Mouse (Mus musculus): Measurements from ENCODE around the gene Abraxas2. TPM values are rescaled to one million over a fixed set of nuclear protein-coding genes. Genes with fewer than 3 reads are reported as not detected.

The Abraxas2 gene
- polyA plus RNA-seq, 1 experiment from 2014 or later: 39.0 TPM

GRCm38 (mm10) chr7:132875391-132876086 is 16.5 kb downstream of the Abraxas2 start:
- Histone ChIP-seq H3K27me3 (ENCODE audit: control insufficient read depth, insufficient read depth, low read length) (no peaks in the 10 kb centered on the region), H3K9me3 (ENCODE audit: control insufficient read depth, low read length) (no peaks in the 10 kb centered on the region), H3K27ac (ENCODE audit: low read depth, low read length) (no peak overlapping the region), H3K4me2 (replicated peaks; ENCODE audit: low read depth, low read length) (no peak overlapping the region), H3K36me3 (ENCODE audit: control insufficient read depth, insufficient read depth, low read length) (peaks cover 10% of the 10 kb centered on the region), H3K4me1 (replicated peaks; ENCODE audit: control insufficient read depth, insufficient read depth, low read length) (no peaks in the 10 kb centered on the region), H3K4me3 (ENCODE audit: low read depth, low read length) (no peak overlapping the region), H3K9ac (ENCODE audit: low read depth, low read length) (no peak overlapping the region)
- ATAC-seq (ENCODE audit: low FRiP score) (no peak), DNase-seq (ENCODE audit: low spot score) (no peak)
- 84% methylated on average over 2 of the region's 2 CpGs for WGBS

- Histone ChIP-seq H3K4me2 (replicated peaks; ENCODE audit: low read depth, low read length) (no peak overlapping the region), H3K9ac (ENCODE audit: low read depth, low read length) (no peak overlapping the region), H3K36me3 (ENCODE audit: control insufficient read depth, insufficient read depth, low read length) (peaks cover 15% of the 10 kb centered on the region), H3K4me3 (ENCODE audit: low read depth, low read length) (no peak overlapping the region), H3K27ac (ENCODE audit: low read depth, low read length) (no peak overlapping the region), H3K4me1 (replicated peaks; ENCODE audit: control insufficient read depth, insufficient read depth, low read length) (no peaks in the 10 kb centered on the region), H3K27me3 (ENCODE audit: control insufficient read depth, insufficient read depth, low read length) (no peaks in the 10 kb centered on the region), H3K9me3 (ENCODE audit: control insufficient read depth, low read length) (no peaks in the 10 kb centered on the region)
- ATAC-seq (ENCODE audit: low FRiP score) (no peak), DNase-seq (ENCODE audit: low spot score) (no peak)
- 97% methylated on average over 1 of the region's 1 CpGs for WGBS
Measured at GRCm38 (mm10) chr7:132880276-132880675, 21.3 kb downstream of the Abraxas2 start.

DNA sequence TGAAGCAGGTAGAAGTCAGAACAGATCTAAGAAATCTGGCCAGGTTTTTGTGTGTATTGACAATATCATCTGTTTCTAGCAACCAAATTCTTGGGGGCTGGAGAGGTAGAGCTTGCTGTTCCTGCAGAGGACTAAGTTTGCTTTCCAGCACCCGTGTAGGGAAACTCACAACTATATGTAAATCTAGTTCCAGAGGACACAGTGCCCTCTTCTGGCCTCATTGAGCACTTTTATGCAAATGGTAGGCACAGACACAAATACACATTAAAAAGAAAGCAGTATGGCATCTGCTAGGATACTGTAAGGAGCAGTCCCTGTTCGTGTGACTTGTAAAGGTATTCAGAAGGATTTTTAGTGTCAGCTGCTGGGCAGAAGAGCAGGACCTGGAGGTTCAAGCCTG is 23.3 kb downstream of the Abraxas2 start:
- DNase-seq (ENCODE audit: low spot score) (peak; percentile 23), ATAC-seq (ENCODE audit: low FRiP score) (no peak)
- H3K4me3 ChIP-seq (ENCODE audit: low read depth, low read length): no peak overlapping the region
- no peak overlapping the region for H3K27ac ChIP-seq (ENCODE audit: low read depth, low read length)
- H3K9ac ChIP-seq (ENCODE audit: low read depth, low read length): no peak overlapping the region
- H3K4me1 ChIP-seq (replicated peaks; ENCODE audit: control insufficient read depth, insufficient read depth, low read length): no peaks in the 10 kb centered on the region
- no peaks in the 10 kb centered on the region for H3K9me3 ChIP-seq (ENCODE audit: control insufficient read depth, low read length)
- no peak overlapping the region for H3K4me2 ChIP-seq (replicated peaks; ENCODE audit: low read depth, low read length)
- H3K27me3 ChIP-seq (ENCODE audit: control insufficient read depth, insufficient read depth, low read length): no peaks in the 10 kb centered on the region
- peaks cover 12% of the 10 kb centered on the region for H3K36me3 ChIP-seq (ENCODE audit: control insufficient read depth, insufficient read depth, low read length)
- 79% methylated on average over 2 of the region's 2 CpGs for WGBS

DNA sequence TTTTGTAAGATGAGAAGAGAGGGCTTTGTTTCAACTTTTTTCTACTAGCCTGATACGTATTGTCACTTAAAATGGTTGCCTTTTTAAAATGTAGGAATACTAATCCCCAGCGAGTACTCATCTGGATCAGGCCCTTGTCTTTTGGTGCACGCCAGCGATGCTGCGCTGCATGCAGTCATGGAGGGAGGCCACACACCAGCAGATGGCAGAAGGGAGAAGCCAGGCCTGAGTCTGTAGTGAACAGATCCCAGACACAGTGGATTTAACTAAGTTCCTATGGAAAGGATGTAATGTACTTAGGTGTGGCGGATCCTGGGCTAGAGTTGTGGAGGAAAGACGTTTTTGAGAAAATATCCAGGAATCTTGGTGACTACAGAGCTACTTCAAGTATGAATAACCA is 25.0 kb downstream of the Abraxas2 start:
- no peak for DNase-seq (ENCODE audit: low spot score)
- Histone ChIP-seq H3K4me1 (replicated peaks; ENCODE audit: control insufficient read depth, insufficient read depth, low read length) (no peaks in the 10 kb centered on the region), H3K4me3 (ENCODE audit: low read depth, low read length) (no peak overlapping the region), H3K36me3 (ENCODE audit: control insufficient read depth, insufficient read depth, low read length) (peaks cover 8% of the 10 kb centered on the region; the same call in 1 of the 2 replicates), H3K27me3 (ENCODE audit: control insufficient read depth, insufficient read depth, low read length) (no peaks in the 10 kb centered on the region), H3K27ac (ENCODE audit: low read depth, low read length) (no peak overlapping the region), H3K4me2 (replicated peaks; ENCODE audit: low read depth, low read length) (no peak overlapping the region), H3K9me3 (ENCODE audit: control insufficient read depth, low read length) (no peaks in the 10 kb centered on the region), H3K9ac (ENCODE audit: low read depth, low read length) (no peak overlapping the region)
- WGBS: 94% methylated on average over 7 of the region's 7 CpGs
- ATAC-seq (ENCODE audit: low FRiP score): no peak

- no peaks in the 10 kb centered on the region for H3K4me1 ChIP-seq (replicated peaks; ENCODE audit: control insufficient read depth, insufficient read depth, low read length)
- H3K36me3 ChIP-seq (ENCODE audit: control insufficient read depth, insufficient read depth, low read length): peaks cover 5% of the 10 kb centered on the region; the same call in 1 of the 2 replicates
- ATAC-seq (ENCODE audit: low FRiP score): no peak
- DNase-seq (ENCODE audit: low spot score): no peak
- 62% methylated on average over 7 of the region's 7 CpGs for WGBS
- no peaks in the 10 kb centered on the region for H3K27me3 ChIP-seq (ENCODE audit: control insufficient read depth, insufficient read depth, low read length)
- no peaks in the 10 kb centered on the region for H3K9me3 ChIP-seq (ENCODE audit: control insufficient read depth, low read length)
- no peak overlapping the region for H3K4me2 ChIP-seq (replicated peaks; ENCODE audit: low read depth, low read length)
- H3K27ac ChIP-seq (ENCODE audit: low read depth, low read length): no peak overlapping the region
- H3K4me3 ChIP-seq (ENCODE audit: low read depth, low read length): no peak overlapping the region
- H3K9ac ChIP-seq (ENCODE audit: low read depth, low read length): no peak overlapping the region
Measured at GRCm38 (mm10) chr7:132887019-132887804, 28.2 kb downstream of the Abraxas2 start.

DNA sequence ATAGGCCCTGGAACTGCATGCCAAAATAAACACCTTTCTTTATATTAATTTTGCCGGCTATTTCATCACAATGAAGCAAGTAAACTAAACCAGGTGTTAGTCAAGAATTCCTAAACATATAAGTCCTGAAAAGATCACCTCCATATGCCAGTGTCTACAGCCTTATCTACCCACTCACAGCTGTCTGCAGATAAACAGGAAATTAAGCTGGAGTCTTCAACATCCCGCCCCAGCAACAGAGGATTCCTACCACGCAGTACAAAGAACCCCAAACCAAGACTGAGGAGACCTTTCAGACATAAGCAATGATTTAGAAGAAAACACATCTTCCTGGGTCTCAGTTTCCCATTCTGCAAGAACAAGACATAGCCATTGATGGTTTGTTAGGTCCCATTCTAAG is 29.0 kb downstream of the Abraxas2 start:
- Histone ChIP-seq H3K9ac (ENCODE audit: low read depth, low read length) (no peak overlapping the region), H3K27me3 (ENCODE audit: control insufficient read depth, insufficient read depth, low read length) (no peaks in the 10 kb centered on the region), H3K4me3 (ENCODE audit: low read depth, low read length) (no peak overlapping the region), H3K4me2 (replicated peaks; ENCODE audit: low read depth, low read length) (no peak overlapping the region), H3K36me3 (ENCODE audit: control insufficient read depth, insufficient read depth, low read length) (peaks cover under 1% of the 10 kb centered on the region; the same call in 1 of the 2 replicates), H3K4me1 (replicated peaks; ENCODE audit: control insufficient read depth, insufficient read depth, low read length) (no peaks in the 10 kb centered on the region), H3K9me3 (ENCODE audit: control insufficient read depth, low read length) (no peaks in the 10 kb centered on the region), H3K27ac (ENCODE audit: low read depth, low read length) (no peak overlapping the region)
- ATAC-seq (ENCODE audit: low FRiP score): no peak
- WGBS: 90% methylated on average over 3 of the region's 3 CpGs
- DNase-seq (ENCODE audit: low spot score): no peak

DNA sequence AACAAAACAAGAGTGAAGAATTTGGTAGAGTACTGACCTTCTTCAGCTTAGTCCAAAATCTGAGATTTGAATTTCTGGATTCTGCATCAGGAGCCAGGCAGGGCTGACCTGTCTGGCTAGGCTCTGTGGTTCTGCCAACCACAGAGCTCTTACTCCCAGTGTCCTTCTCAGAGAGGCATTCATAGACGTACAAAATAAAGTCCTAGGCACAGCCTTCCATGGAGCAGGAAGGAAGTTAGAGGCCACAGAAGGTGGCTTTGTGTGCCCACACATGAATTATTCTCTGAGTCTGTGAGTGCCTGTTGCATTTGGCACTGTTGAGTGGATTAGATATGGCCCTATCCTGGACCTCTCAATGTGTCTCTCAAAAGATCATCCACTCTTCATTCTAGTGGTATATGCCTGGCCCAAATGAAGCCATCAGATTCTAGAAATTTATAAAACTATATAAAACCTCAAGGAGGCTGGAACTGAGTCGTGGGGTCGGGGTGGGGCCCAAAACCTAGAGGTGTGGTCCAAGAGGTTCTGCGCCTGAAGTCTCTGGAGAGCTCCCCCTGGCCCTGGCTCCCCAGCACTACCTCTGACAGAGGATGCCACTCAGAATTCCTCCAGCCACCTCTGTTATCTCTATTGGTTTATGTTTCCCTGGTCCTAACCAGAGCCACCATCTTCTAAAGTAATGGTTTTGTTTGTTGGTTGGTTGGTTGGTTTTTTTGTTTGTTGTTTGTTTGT is 29.7 kb downstream of the Abraxas2 start:
- 61% methylated on average over 4 of the region's 4 CpGs for WGBS
- H3K9me3 ChIP-seq (ENCODE audit: control insufficient read depth, low read length): no peaks in the 10 kb centered on the region
- no peak for DNase-seq (ENCODE audit: low spot score)
- no peak overlapping the region for H3K27ac ChIP-seq (ENCODE audit: low read depth, low read length)
- no peak for ATAC-seq (ENCODE audit: low FRiP score)
- H3K4me1 ChIP-seq (replicated peaks; ENCODE audit: control insufficient read depth, insufficient read depth, low read length): no peaks in the 10 kb centered on the region
- no peaks in the 10 kb centered on the region; the same call in 1 of the 2 replicates for H3K36me3 ChIP-seq (ENCODE audit: control insufficient read depth, insufficient read depth, low read length)
- no peaks in the 10 kb centered on the region for H3K27me3 ChIP-seq (ENCODE audit: control insufficient read depth, insufficient read depth, low read length)
- no peak overlapping the region for H3K4me3 ChIP-seq (ENCODE audit: low read depth, low read length)
- H3K9ac ChIP-seq (ENCODE audit: low read depth, low read length): no peak overlapping the region
- no peak overlapping the region for H3K4me2 ChIP-seq (replicated peaks; ENCODE audit: low read depth, low read length)

DNA sequence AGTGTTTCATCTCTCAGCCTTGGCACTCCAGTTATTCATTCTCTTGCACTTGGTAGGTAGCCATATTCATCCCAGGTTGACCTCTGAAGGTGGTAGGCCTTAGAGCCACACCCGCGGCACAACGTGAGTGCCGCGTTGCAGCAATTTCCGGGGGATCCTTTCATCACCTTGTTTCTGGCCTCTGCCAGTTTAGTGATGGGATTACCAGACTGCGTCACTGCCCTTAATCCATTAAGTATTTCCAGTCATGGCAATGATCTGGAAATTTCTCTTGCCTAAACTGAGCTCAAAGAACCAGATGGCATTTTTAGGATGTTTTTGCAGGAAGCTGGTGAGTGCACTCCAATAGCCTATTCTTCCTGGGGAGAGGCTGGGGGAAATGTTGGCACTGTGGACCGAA is 30.7 kb downstream of the Abraxas2 start:
- no peak for DNase-seq (ENCODE audit: low spot score)
- ATAC-seq (ENCODE audit: low FRiP score): no peak
- no peaks in the 10 kb centered on the region for H3K27me3 ChIP-seq (ENCODE audit: control insufficient read depth, insufficient read depth, low read length)
- no peak overlapping the region for H3K4me3 ChIP-seq (ENCODE audit: low read depth, low read length)
- H3K9ac ChIP-seq (ENCODE audit: low read depth, low read length): no peak overlapping the region
- no peak overlapping the region for H3K4me2 ChIP-seq (replicated peaks; ENCODE audit: low read depth, low read length)
- WGBS: 92% methylated on average over 8 of the region's 8 CpGs
- H3K4me1 ChIP-seq (replicated peaks; ENCODE audit: control insufficient read depth, insufficient read depth, low read length): no peaks in the 10 kb centered on the region
- H3K27ac ChIP-seq (ENCODE audit: low read depth, low read length): no peak overlapping the region
- H3K9me3 ChIP-seq (ENCODE audit: control insufficient read depth, low read length): no peaks in the 10 kb centered on the region
- H3K36me3 ChIP-seq (ENCODE audit: control insufficient read depth, insufficient read depth, low read length): no peaks in the 10 kb centered on the region; the same call in 1 of the 2 replicates

All from hindbrain, embryonic 11.5 days (tissue).